Mouse (Mus musculus) hindbrain, embryonic 12.5 days (tissue): Measurements from ENCODE around the gene Paqr7. TPM values are rescaled to one million over a fixed set of nuclear protein-coding genes. Genes with fewer than 3 reads are reported as not detected.

Source experiments
- ATAC-seq: fragments of 200-750 bp; cut with Nextera tagmentation; 2 replicates; pipeline ENCODE4 v1.8.0; 2017; ENCODE audit warnings: moderate TSS enrichment; ENCODE audit not compliant: low FRiP score
- H3K27ac ChIP-seq: fragments of 300-500 bp; sonication (generic); 2 replicates; pipeline ENCODE4 v1.5.1; 2016; ENCODE audit warnings: mild to moderate bottlenecking
- H3K27me3 ChIP-seq: fragments of 300-500 bp; sonication (generic); 2 replicates; pipeline ENCODE4 v1.6.1; 2016; ENCODE audit warnings: mild to moderate bottlenecking
- H3K36me3 ChIP-seq: fragments of 300-500 bp; sonication (generic); 2 replicates; pipeline ENCODE4 v1.6.1; 2016; ENCODE audit warnings: mild to moderate bottlenecking
- H3K4me1 ChIP-seq: fragments of 300-500 bp; sonication (generic); 2 replicates; pipeline ENCODE4 v1.6.1; 2016
- H3K4me2 ChIP-seq: fragments of 300-500 bp; sonication (generic); replicated peaks from 2 replicates; pipeline ENCODE4 v1.6.1; 2016; ENCODE audit warnings: mild to moderate bottlenecking
- H3K4me3 ChIP-seq: fragments of 300-500 bp; sonication (generic); 2 replicates; pipeline ENCODE4 v1.5.1; 2016; ENCODE audit warnings: mild to moderate bottlenecking
- H3K9ac ChIP-seq: fragments of 300-500 bp; sonication (generic); 2 replicates; pipeline ENCODE4 v1.6.1; 2016; ENCODE audit warnings: mild to moderate bottlenecking, moderate library complexity
- H3K9me3 ChIP-seq: fragments of 300-500 bp; sonication (generic); replicated peaks from 2 replicates; pipeline ENCODE4 v1.6.1; 2016; ENCODE audit warnings: mild to moderate bottlenecking
- WGBS: fragments of 180-500 bp; shearing (Covaris S2); methylation state at CpG from one replicate; pipeline ENCODE4 v1.1.7; 2016; 5-methylcytosine and 5-hydroxymethylcytosine counted together
- polyA plus RNA-seq: library from polyadenylated mRNA; unstranded; fragments of >200 nt; fragmentation: Nextera tagmentation; extraction: Ambion mirVana; gene quantifications from 2 replicates; pipeline ENCODE4 v1.2.1, GENCODE M21; 2016

Paqr7 gene
- polyA plus RNA-seq, 1 experiment from 2014 or later: 9.8 TPM

DNA sequence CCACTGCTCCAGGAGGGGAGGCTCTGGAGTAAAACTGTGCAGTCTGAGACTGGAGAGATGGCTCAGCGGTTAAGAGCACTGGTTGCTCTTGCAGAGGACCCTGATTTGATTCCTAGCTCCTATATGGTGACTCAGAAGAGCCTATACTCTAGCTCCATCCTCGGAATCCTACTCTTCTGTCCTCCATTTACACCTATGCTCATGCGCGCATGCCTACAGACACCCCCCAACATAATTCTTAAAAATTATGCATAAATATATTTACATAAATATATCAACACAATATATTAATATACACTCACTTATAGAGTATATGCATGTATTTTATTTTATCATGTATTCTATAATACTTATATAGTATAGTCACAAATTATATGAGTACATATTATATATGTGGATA is 13.9 kb downstream of the Paqr7 start:
- Histone ChIP-seq H3K36me3 (peaks cover 5% of the 10 kb centered on the region; the same call in 1 of the 2 replicates), H3K27ac (no peak overlapping the region), H3K4me2 (peak overlapping the region; percentile 70), H3K9me3 (no peaks in the 10 kb centered on the region), H3K9ac (0 out of 2 replicates have a peak overlapping the region, but pooled peaks have one; percentile 14), H3K4me3 (no peak overlapping the region), H3K4me1 (peaks cover 16% of the 10 kb centered on the region; the same call in 1 of the 2 replicates), H3K27me3 (no peaks in the 10 kb centered on the region)
- WGBS: 79% methylated on average over 4 of the region's 4 CpGs
- peak; percentile 43 for ATAC-seq

DNA sequence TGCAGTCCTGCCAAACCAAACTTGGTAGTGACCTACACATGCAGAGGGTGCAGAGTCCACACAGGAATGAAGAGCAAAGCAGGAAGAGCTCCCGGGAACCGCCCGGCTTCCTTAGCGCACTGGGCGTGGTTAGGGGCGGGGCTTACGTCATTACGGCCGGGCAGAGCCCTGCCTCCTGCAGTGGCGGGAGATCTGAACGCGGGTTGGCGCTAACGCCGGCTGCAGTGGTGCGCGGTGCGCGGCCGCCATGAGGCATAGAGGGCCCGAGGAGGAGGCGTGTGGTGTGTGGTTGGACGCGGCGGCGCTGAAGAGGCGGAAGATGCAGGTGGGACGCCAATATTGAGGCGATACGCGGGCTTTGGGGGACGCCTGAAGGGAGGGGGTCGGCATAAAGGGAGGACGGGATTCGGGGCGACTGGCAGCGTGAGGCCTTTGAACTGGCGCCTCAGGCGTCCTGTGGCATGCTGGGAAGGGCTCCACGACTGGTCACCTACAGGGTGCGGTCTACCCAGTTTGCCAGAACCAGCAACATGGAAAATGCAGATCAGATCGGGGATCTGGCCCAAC is 14.4 kb downstream of the Paqr7 start, which contains the start of gene Aunip:
Gene Aunip, plus strand, starts transcription at position 155 of the 567 bp plus-strand sequence.
- Histone ChIP-seq H3K4me1 (peaks cover 16% of the 10 kb centered on the region; the same call in 1 of the 2 replicates), H3K27ac (no peak within 1 kb of the TSS), H3K9ac (peak within 1 kb of the TSS; percentile 44), H3K36me3 (peaks cover 5% of the 10 kb centered on the region; the same call in 1 of the 2 replicates), H3K4me3 (peak within 1 kb of the TSS; percentile 43), H3K4me2 (peak within 1 kb of the TSS; percentile 70), H3K27me3 (no peaks in the 10 kb centered on the region), H3K9me3 (no peaks in the 10 kb centered on the region)
- WGBS: under 1% methylated on average over 42 of the region's 42 CpGs
- ATAC-seq: peak; percentile 96

DNA sequence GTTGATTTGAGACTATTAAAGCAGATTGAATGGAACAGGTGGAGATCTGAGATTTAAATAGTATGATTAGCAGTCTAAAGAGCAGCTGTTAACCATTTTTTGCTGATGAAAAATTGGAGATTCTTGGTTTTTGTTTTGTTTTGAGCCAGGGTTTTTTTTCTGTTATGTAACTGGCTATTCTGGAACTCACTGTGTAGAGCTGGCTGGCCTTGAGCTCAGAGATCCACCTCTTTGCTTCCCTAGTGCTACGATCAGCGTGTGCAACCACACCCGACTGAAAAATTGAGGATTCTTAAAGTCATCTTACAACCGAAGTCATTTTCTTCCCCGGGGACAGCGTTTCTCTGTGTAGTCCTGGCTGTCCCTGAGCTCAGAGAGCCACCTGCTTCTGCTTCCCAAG is 15.2 kb downstream of the Paqr7 start:
- Histone ChIP-seq H3K9me3 (no peaks in the 10 kb centered on the region), H3K4me2 (peak overlapping the region; percentile 70), H3K9ac (no peak overlapping the region), H3K36me3 (peaks cover 4% of the 10 kb centered on the region; the same call in 1 of the 2 replicates), H3K27me3 (no peaks in the 10 kb centered on the region), H3K4me3 (peak overlapping the region; percentile 43), H3K4me1 (peaks cover 16% of the 10 kb centered on the region; the same call in 1 of the 2 replicates), H3K27ac (no peak overlapping the region)
- WGBS: 71% methylated on average over 6 of the region's 6 CpGs
- ATAC-seq: no peak

DNA sequence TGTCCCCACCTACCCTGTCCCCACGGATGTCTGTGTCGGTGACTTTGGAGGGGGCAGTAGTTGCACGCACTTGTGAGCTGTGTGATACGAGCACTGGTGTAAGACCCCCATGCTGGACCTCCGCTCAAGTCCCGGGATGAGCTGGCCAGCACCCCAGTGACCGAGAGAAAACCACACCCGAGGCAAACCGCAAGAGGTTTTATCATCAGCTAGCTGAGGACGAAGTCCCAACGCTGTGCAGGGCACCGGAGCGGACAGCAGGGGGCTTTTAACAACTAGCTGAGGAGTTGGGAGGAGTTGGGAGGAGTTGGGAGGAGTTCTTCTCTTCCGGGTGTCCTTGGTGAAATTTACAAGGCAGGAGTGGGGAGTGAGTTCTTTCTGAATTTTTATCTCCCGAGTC is 16.3 kb downstream of the Paqr7 start:
- Histone ChIP-seq H3K9ac (no peak overlapping the region), H3K4me3 (0 out of 2 replicates have a peak overlapping the region, but pooled peaks have one; percentile 1), H3K4me1 (peaks cover 16% of the 10 kb centered on the region; the same call in 1 of the 2 replicates)

DNA sequence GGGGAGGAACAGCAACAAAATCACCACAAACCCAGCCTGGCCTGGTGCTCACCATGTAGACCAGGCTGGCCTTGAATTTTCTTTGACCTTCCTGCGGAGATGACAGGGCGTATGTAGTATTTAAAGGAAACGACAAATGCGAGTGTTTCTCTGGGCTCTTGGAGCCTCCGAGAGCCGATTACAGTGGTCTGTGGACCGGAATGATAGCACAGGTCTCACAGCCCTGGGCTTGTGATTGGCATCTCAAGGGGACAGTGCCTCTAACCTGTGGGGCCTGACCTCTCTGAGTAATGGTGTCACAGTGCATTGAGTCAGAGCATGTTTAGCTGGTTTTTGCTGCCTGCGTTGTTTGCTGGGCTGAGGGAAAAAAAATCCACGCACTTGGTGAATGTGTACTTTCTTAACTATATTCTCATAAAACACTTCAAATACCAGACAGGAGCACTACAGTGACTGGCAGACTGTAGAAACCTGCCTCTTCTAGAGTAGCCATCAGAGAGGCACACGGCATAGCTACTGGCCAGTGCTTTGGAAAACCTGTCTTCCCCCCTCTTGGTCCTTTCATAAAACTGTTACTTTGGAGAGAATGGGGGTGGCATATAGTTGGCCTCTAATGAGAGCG is 17.9 kb downstream of the Paqr7 start:
- peaks cover 16% of the 10 kb centered on the region; the same call in 1 of the 2 replicates for H3K4me1 ChIP-seq
- no peak for ATAC-seq
- H3K9me3 ChIP-seq: no peaks in the 10 kb centered on the region
- H3K4me3 ChIP-seq: no peak overlapping the region
- no peak overlapping the region for H3K9ac ChIP-seq
- H3K4me2 ChIP-seq: no peak overlapping the region
- 92% methylated on average over 11 of the region's 11 CpGs for WGBS
- H3K27ac ChIP-seq: no peak overlapping the region
- no peaks in the 10 kb centered on the region for H3K27me3 ChIP-seq
- H3K36me3 ChIP-seq: no peaks in the 10 kb centered on the region

More for the DNA sequence above, 16.3 kb downstream of the Paqr7 start:
- H3K9me3 ChIP-seq: no peaks in the 10 kb centered on the region
- no peak for ATAC-seq
- no peak overlapping the region for H3K27ac ChIP-seq
- 29% methylated on average over 15 of the region's 15 CpGs for WGBS
- peak overlapping the region; percentile 30 for H3K4me2 ChIP-seq
- no peaks in the 10 kb centered on the region for H3K36me3 ChIP-seq
- H3K27me3 ChIP-seq: no peaks in the 10 kb centered on the region

DNA sequence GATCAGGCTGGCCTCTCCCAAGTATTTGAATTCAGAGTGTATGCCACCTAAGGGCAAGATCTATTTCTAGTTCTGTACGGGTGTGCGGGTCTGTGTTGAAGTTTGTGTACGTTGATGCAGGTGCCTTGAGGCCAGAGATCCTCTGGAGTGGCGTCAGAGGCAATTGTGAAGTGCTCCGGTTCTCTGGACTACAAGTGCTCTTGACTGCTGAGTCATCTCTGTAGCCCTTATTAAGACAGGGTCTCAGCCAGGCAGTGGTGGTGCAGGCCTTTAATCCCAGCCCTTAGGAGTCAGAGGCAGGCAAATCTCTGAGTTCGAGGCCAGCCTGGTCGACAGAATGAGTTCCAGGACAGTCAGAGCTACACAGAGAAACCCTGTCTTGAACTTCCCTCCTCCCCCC is 19.1 kb downstream of the Paqr7 start:
- Histone ChIP-seq H3K36me3 (no peaks in the 10 kb centered on the region), H3K4me3 (no peak overlapping the region), H3K4me1 (peaks cover 16% of the 10 kb centered on the region; the same call in 1 of the 2 replicates), H3K9me3 (no peaks in the 10 kb centered on the region), H3K27me3 (no peaks in the 10 kb centered on the region), H3K27ac (no peak overlapping the region), H3K9ac (peak overlapping the region; percentile 13; the same call in 1 of the 2 replicates), H3K4me2 (no peak overlapping the region)
- ATAC-seq: no peak
- WGBS: 82% methylated on average over 7 of the region's 7 CpGs

DNA sequence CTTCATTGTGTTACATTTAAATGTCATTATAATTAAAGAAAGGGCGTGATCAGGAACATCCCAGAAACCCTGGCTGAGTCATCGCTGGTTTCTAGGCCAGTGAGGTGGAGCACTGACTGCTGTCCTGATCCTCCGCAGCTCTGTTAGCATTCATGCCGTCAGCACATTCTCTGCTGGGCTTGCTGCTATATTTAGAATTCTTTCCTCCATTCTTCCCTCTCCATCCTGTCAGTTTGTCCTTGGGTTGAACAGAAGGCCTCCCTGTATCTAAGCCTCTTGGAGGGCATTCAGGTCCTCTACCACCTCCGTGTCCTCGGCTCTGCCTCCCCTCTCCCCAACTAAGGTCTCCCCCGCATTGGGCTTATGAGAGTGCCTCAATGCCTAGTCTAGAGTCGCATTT is 20.5 kb downstream of the Paqr7 start:
- H3K4me3 ChIP-seq: no peak overlapping the region
- no peaks in the 10 kb centered on the region for H3K9me3 ChIP-seq
- H3K4me1 ChIP-seq: peaks cover 8% of the 10 kb centered on the region; the same call in 1 of the 2 replicates
- H3K27me3 ChIP-seq: no peaks in the 10 kb centered on the region
- WGBS: 85% methylated on average over 8 of the region's 8 CpGs
- H3K4me2 ChIP-seq: no peak overlapping the region
- H3K9ac ChIP-seq: no peak overlapping the region
- no peak for ATAC-seq
- no peak overlapping the region for H3K27ac ChIP-seq
- H3K36me3 ChIP-seq: no peaks in the 10 kb centered on the region

DNA sequence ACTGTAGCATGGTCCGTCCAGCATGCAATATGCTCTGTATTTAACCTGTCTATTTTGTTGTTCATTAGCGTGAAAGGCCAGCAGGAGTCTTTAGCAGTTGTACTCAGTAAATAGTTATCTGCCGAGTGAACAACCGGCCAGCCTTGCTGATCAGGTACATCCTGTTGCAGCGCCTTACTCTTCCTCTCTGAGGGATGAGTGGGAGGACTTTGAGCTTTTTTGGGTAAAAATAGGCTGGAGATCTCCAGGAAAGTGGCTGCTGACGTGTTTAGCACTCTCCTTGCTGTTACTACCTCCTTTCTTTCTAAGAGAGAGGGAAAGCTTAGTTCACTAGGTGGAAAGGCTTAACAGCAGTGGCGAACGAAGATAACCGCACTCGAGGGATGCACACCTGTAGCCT is 21.2 kb downstream of the Paqr7 start:
- Histone ChIP-seq H3K4me3 (no peak overlapping the region), H3K4me2 (no peak overlapping the region), H3K36me3 (no peaks in the 10 kb centered on the region), H3K27ac (no peak overlapping the region), H3K9me3 (no peaks in the 10 kb centered on the region), H3K9ac (no peak overlapping the region), H3K27me3 (no peaks in the 10 kb centered on the region), H3K4me1 (peaks cover 5% of the 10 kb centered on the region; the same call in 1 of the 2 replicates)
- ATAC-seq: no peak
- 90% methylated on average over 10 of the region's 10 CpGs for WGBS

DNA sequence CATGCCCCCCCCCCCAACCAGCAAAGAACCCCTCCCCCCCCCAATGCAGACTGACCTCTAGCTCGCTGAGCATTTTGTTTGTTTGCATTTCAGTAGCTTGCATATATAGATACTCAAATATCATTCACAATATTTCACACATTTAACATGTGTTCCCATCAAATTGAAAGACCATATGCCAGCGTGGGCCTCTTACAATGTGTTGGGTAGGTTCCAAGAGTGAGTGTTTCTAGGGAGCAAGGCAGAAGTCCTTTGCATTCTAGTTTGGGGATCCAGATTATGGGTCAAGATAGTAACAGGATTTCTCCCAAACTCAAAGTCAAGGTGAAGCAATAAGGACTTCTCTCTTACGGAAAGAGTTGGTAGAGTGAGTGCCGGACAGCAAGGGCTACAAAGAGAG is 22.0 kb downstream of the Paqr7 start:
- WGBS: 93% methylated on average over 4 of the region's 4 CpGs
- Histone ChIP-seq H3K27me3 (no peaks in the 10 kb centered on the region), H3K4me1 (0 out of 2 replicates have a peak, but pooled peaks cover 4% of the 10 kb centered on the region), H3K4me2 (no peak overlapping the region), H3K27ac (no peak overlapping the region), H3K9ac (no peak overlapping the region), H3K36me3 (no peaks in the 10 kb centered on the region), H3K4me3 (no peak overlapping the region), H3K9me3 (no peaks in the 10 kb centered on the region)
- ATAC-seq: no peak

DNA sequence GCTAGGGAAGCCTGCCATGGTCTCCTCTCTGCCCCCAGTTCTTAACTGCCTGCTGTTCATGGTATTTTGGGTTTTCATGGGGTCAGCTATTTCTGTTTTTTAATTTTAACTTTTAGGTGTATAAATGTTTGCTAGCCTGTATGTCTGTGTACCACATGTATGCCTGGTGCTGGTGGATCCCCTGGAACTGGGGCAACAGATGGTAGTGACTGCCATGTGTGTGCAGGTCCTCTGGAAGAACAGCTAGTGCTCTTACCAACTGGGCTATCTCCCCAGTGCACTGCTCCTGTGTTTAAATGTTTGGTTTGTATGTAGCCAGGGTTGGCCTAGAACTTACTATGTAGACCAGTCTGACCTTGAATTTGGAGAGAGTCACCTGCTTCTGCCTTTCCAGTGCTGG is 22.8 kb downstream of the Paqr7 start:
- no peak overlapping the region for H3K9ac ChIP-seq
- no peaks in the 10 kb centered on the region for H3K27me3 ChIP-seq
- ATAC-seq: no peak
- H3K4me2 ChIP-seq: no peak overlapping the region
- 0 out of 2 replicates have a peak, but pooled peaks cover under 1% of the 10 kb centered on the region for H3K4me1 ChIP-seq
- H3K9me3 ChIP-seq: no peaks in the 10 kb centered on the region
- no peak overlapping the region for H3K27ac ChIP-seq
- H3K4me3 ChIP-seq: no peak overlapping the region
- no peaks in the 10 kb centered on the region for H3K36me3 ChIP-seq

DNA sequence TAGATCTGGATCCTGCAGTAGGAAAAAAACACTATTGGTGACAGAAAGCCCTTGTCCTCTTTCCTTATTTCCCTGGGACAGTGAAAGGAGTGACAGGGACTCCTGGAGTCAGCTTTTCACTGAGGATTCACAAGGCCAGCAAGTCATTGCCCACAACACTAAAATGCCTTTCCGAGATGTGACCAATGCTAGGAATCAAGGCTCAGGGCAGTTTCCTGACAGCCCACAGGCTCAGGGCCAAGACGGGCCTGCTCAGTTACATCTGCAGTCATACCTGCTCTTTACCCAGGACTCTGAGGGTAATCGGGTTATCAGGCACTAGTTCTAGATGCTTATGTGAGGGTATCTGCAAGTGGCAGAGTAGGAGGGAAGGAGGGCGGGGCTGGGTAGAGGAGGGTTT is 26.9 kb downstream of the Paqr7 start:
- Histone ChIP-seq H3K9me3 (no peaks in the 10 kb centered on the region), H3K36me3 (peaks cover 34% of the 10 kb centered on the region), H3K4me2 (no peak overlapping the region), H3K27me3 (no peaks in the 10 kb centered on the region), H3K4me3 (no peak overlapping the region), H3K4me1 (no peaks in the 10 kb centered on the region), H3K9ac (no peak overlapping the region), H3K27ac (no peak overlapping the region)
- ATAC-seq: no peak
- 92% methylated on average over 4 of the region's 4 CpGs for WGBS

DNA sequence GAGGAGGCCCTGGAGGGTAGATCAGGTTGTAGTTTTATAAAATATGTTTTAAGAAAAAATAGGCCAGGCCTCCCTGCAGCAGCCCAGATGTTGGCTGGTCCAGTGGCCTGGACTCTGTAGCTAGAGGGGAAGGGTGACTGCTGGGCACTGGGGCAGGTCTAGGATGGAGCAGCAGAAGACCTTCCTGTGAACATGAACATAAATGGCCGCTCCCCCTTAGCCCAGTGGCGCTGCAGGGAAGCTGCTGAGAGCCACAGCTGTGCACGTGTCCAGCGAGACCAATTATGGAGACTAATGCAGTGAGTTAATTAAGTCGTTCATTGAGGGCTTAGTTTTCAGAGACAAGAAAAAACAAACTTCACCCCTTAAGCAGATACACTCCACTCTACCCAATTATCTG is 29.3 kb downstream of the Paqr7 start:
- H3K4me3 ChIP-seq: no peak overlapping the region
- H3K4me1 ChIP-seq: no peaks in the 10 kb centered on the region
- peaks cover 57% of the 10 kb centered on the region for H3K36me3 ChIP-seq
- no peaks in the 10 kb centered on the region for H3K9me3 ChIP-seq
- no peak for ATAC-seq
- no peak overlapping the region for H3K4me2 ChIP-seq
- H3K27ac ChIP-seq: no peak overlapping the region
- no peaks in the 10 kb centered on the region for H3K27me3 ChIP-seq
- WGBS: 77% methylated on average over 5 of the region's 5 CpGs
- no peak overlapping the region for H3K9ac ChIP-seq

DNA sequence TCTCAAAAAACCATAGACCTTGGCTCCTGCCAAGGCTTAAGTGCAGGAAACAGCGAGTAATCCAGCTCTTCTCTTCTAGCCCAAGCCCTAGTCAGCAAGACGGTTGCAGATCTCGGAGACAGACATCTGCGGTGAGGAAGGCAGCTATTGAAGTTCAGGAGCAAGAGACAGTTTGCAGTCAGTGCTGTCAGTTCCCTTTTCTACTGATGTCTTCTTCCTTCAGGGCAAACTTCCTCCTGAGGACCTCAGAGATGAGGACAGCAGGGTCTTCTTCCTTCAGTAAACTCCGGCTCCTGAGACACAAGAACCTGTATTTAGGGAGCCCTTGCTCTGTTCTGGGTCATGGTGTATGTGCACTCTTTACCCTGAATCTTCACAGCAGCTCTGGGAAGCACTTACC is 29.7 kb downstream of the Paqr7 start:
- Histone ChIP-seq H3K4me3 (no peak overlapping the region), H3K4me2 (no peak overlapping the region), H3K4me1 (no peaks in the 10 kb centered on the region), H3K36me3 (peaks cover 61% of the 10 kb centered on the region), H3K9ac (no peak overlapping the region), H3K9me3 (no peaks in the 10 kb centered on the region), H3K27me3 (no peaks in the 10 kb centered on the region), H3K27ac (no peak overlapping the region)
- WGBS: 92% methylated on average over 5 of the region's 5 CpGs
- ATAC-seq: no peak
